Mouse (Mus musculus) CD4-positive, CD25-positive, alpha-beta regulatory T cell, adult 9 weeks (primary cell): ENCODE data around the gene Psme3. TPM values are rescaled to one million over a fixed set of nuclear protein-coding genes. Genes with fewer than 3 reads are reported as not detected.

Experiments used
- polyA plus RNA-seq: library from polyadenylated mRNA; unstranded; fragments of 100-300 nt; shearing (Covaris generic); gene quantifications from one replicate; pipeline ENCODE4 v1.2.1, GENCODE M21; 2017

Psme3 gene
- polyA plus RNA-seq = 93.7 TPM

DNA sequence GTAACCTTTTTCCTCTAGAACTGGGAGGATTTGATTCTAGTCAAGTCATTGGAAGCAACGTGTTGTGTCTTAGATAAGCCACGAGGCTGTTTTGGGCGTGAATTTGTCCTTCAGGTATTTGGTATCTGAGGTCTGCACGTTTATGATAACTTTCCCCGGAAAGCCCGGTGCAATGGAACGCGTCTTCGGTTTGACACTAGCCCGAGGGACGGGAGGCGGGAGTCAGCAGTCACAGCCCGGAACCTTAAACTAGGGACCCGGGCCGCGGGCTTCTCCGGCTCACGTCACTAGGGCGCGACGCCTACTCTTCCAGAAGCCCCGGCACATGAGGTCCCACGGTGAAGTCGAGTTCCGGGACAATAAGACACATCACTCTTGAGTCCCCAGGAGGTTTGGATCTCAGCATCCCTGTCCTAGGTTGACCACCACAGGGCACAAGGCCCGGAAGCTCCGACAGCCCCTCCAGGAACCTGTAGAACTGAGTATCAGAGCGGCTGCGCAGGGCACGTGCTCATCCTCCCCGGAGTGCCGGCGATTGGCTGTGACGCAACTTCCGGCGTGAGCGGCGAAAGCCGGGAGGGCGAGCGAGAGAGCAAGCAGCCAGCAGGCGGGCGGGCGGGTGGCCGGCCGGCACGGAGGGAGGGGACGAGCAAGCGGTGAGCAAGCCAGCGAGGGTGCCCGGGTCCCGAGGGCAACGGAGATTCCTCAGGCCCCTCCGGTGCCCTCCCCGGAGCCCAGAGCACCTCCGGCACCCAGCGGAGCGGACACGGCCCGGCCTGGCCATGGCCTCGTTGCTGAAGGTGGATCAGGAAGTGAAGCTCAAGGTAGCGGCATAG, at the start of gene Psme3:
Psme3 (plus strand) TSS at position 549 of the 836 bp plus-strand sequence.

DNA sequence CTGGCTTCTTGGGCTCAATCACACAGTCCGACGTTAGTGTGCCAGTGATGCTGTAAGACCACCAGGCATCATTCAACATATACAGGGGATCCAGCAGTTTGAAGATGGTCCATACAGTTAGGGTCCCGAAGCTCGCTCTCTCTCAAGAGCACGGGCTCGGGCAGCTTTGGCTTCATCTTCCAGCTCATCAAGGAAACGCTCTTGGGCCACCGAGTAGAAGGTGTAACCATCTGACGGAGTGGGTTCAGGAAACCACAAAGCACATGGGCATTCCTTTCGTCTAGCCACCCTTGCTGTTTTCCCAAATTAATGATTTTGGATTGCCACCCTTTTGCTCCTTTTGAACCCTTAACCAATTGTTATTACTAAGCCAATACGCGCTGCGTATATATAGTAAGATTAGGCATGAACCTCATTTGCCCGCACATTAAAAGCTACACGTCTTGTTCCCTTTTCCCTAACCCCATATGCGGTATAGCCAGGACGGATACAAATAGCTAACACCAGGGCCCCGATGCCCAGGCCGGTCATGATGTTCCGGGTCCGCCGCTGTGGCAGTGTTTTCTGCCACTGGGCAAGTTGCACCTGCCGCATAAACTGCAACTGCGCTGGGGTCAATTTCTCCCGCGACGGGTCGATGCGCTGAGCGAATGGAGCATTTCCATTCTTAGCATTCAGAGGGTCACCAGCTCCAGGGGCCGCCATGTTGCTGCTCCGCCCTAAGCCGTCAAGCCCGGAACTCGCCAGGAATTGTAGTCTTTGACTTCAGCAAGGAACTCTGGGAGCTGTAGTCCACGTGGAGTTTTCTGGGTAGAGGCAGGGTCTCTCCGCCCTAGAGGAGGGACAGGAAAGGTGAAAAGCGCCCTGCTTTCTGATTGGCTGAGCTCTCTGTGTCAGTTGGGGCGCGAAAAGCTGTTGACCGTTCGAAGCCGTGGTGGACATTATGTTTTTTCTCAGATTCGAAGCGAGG, 37.5 kb upstream of the Psme3 start, which contains the start of the genes Cntd1 and Coa3:
Cntd1 (plus strand) TSS at position 790 of the 970 bp plus-strand sequence.
Coa3 (minus strand) TSS at position 892 of the 970 bp plus-strand sequence.

DNA sequence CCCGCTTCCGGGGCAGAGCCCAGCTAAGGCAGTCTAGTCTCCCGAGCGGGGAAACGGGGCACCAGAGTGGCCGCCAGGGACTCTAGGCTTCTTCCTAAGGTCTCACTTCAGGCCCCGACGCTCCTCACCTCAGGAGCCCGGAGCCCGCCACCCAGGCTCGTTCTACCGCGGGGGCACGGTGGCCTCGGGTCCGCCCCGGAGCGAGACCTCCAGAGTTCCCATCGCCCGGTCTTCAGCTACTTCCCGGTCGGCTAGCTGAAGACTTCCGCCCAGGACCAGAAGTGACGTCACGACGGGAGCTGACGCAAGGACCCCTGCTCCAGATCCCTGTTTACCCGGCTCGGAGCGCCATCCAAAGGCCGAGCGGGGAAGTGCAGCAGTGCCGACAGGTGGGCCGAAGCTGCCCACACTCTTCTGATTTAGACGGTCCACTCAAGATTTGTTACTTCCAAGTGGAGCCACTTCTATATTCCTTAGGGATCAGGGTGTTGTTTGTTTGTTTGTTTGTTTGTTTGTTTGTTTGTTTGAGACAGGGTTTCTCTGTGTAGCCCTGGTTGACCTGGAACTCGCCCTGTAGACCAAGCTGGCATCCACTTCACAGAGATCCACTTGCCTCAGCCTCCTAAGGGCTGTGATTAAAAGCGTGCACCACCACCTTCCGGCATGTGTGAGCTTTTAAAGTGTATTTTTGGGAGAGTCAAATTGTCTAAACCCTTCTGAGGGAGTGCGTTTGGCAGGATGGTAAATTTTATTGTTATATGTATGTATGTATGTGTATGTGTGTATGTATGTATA, 13.8 kb upstream of the Psme3 start, which contains the start of gene Becn1:
Becn1 (minus strand) TSS at position 283 of the 795 bp plus-strand sequence.

DNA sequence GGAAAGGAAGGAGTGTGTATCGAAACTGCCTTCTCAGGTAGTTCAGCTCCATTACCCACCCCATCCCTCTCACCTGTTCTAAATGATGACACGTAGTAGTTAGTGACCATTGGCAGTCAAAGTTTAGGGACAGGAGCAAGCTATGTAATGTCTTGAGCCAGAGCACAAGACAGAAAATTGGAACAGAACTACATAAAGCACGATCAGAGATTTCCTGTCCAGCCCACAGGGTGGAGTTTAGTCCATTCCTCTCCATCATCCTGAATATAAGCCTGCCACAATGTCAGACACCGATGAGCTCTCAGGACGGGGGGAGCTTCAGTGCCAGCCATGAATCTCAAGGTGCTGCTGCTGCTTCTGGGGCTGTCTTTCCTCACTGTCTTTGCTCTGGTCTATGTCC, 8.8 kb downstream of the Psme3 start, which contains the start of gene Aoc2:
Aoc2 (plus strand) TSS at position 301 of the 400 bp plus-strand sequence.

DNA sequence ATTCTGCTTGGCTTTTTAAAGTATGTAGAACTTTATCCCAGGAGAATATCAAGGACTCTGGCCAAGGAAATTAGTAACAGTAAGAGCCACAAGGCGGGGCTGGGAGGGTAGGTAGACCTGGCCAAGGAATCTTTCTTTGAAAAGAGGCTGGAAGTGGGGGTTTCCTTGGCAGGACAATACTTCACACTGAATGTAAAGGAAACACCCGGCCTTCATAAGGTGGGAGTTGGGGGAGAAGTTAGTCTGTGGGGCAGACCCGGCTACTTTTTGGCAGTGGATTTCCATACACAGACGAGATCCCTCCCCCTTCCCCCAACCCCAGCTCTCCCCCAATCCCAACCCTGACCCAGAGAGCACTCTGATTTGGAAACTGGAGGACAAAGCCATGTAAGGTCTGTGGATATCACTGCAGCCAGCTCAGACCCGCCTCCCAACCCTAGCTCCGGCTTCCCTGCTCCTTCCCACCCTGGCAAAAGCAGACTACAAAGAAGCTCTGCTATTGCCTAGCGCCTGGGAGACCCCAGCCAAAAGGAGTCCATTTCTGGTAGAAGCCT, 14.4 kb downstream of the Psme3 start, which contains the start of gene Aoc3:
Aoc3 (plus strand) TSS at position 235 of the 554 bp plus-strand sequence.

DNA sequence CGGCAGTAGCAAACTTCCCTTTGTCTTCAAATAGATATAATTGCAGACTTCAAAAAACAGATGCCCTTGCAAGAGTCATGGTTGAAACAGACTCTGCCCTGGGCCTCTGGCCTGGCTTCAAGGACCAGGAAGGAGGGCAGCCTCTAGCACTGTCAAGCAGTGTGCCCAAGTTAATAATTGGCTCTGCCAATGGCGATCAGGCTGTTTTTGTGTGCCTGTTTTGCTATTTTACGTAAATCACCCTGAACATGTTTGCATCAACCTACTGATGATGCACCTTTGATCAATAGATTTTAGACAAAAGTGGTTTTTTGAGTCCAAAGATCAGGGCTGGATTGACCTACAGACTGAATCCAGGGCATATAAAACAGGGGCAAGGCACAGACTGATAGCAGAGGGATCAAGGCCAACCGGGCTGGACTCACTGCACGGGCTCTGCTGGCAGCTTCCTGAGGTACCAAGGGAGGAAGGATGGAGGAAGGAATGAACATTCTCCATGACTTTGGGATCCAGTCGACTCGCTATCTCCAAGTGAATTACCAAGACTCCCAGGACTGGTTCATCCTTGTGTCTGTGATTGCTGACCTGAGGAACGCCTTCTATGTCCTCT, 51.4 kb downstream of the Psme3 start, which contains the start of gene G6pc:
G6pc (plus strand) TSS at position 236 of the 610 bp plus-strand sequence.

Other genes with a start within 250 kb of the Psme3 start
- 5.5 TPM for gene Naglu, start 246.2 kb upstream of the Psme3 start, polyA plus RNA-seq
- gene Hsd17b1, start 237.8 kb upstream of the Psme3 start, polyA plus RNA-seq = 0.20 TPM
- gene Coasy, start 233.6 kb upstream of the Psme3 start, polyA plus RNA-seq = 41.6 TPM
- 123 TPM for gene Mlx, start 228.9 kb upstream of the Psme3 start, polyA plus RNA-seq
- 9.8 TPM for gene Psmc3ip, start 220.8 kb upstream of the Psme3 start, polyA plus RNA-seq
- 43.8 TPM for gene Retreg3, start 196.3 kb upstream of the Psme3 start, polyA plus RNA-seq
- 44.6 TPM for gene Tubg1, start 196.3 kb upstream of the Psme3 start, polyA plus RNA-seq
- 4.5 TPM for gene Tubg2, start 160.3 kb upstream of the Psme3 start, polyA plus RNA-seq
- 0.05 TPM for gene Cntnap1, start 145.7 kb upstream of the Psme3 start, polyA plus RNA-seq
- gene Plekhh3, start 144.9 kb upstream of the Psme3 start, polyA plus RNA-seq = not detected
- gene Ccr10, start 140.8 kb upstream of the Psme3 start, polyA plus RNA-seq = 2.0 TPM
- gene Ezh1, start 89.8 kb upstream of the Psme3 start, polyA plus RNA-seq = 98.0 TPM
- 0.36 TPM for gene Ramp2, start 70.2 kb upstream of the Psme3 start, polyA plus RNA-seq
- 178 TPM for gene Vps25, start 62.5 kb upstream of the Psme3 start, polyA plus RNA-seq
- 6.2 TPM for gene Wnk4, start 55.6 kb upstream of the Psme3 start, polyA plus RNA-seq
- gene Cntd1, start 37.2 kb upstream of the Psme3 start, polyA plus RNA-seq = 0.33 TPM
- 134 TPM for gene Coa3, start 37.1 kb upstream of the Psme3 start, polyA plus RNA-seq
- 232 TPM for gene Becn1, start 13.9 kb upstream of the Psme3 start, polyA plus RNA-seq
- 3.4 TPM for gene Aoc2, start 8.8 kb downstream of the Psme3 start, polyA plus RNA-seq
- gene Aoc3, start 14.4 kb downstream of the Psme3 start, polyA plus RNA-seq = not detected
- gene G6pc, start 51.3 kb downstream of the Psme3 start, polyA plus RNA-seq = not detected
- gene Aarsd1, start 101.4 kb downstream of the Psme3 start, polyA plus RNA-seq = 51.8 TPM
- gene Gm27029, start 108.6 kb downstream of the Psme3 start, polyA plus RNA-seq = 2.4 TPM
- gene Rundc1, start 108.9 kb downstream of the Psme3 start, polyA plus RNA-seq = 7.5 TPM
- gene Ptges3l, start 109.1 kb downstream of the Psme3 start, polyA plus RNA-seq = 0.94 TPM
- 395 TPM for gene Rpl27, start 126.1 kb downstream of the Psme3 start, polyA plus RNA-seq
- 215 TPM for gene Ifi35, start 132.2 kb downstream of the Psme3 start, polyA plus RNA-seq
- not detected for gene Rnd2, start 148.8 kb downstream of the Psme3 start, polyA plus RNA-seq
- gene Vat1, start 150.0 kb downstream of the Psme3 start, polyA plus RNA-seq = 0.38 TPM
- gene Brca1, start 235.7 kb downstream of the Psme3 start, polyA plus RNA-seq = 3.9 TPM
- gene Nbr1, start 235.9 kb downstream of the Psme3 start, polyA plus RNA-seq = 127 TPM